Mouse (Mus musculus): ENCODE measurements around the gene Folr1. TPM values are rescaled to one million over a fixed set of nuclear protein-coding genes. Genes with fewer than 3 reads are reported as not detected.

The Folr1 gene
- polyA plus RNA-seq, 1 experiment from 2014 or later: 3.2 TPM

- no peak for ATAC-seq (replicated peaks; ENCODE audit: insufficient number of reproducible peaks, low FRiP score, low TSS enrichment)
- Histone ChIP-seq H3K4me1 (ENCODE audit: control insufficient read depth, insufficient read depth, low read length) (no peaks in the 10 kb centered on the region), H3K9ac (ENCODE audit: low read depth, low read length) (no peak within 1 kb of the TSS), H3K9me3 (replicated peaks; ENCODE audit: control insufficient read depth, low read length) (no peaks in the 10 kb centered on the region), H3K27me3 (ENCODE audit: control insufficient read depth, insufficient read depth, low read length) (no peaks in the 10 kb centered on the region), H3K27ac (ENCODE audit: low read depth, low read length) (no peak within 1 kb of the TSS), H3K4me2 (no peak within 1 kb of the TSS), H3K4me3 (ENCODE audit: low read depth, low read length) (no peak within 1 kb of the TSS), H3K36me3 (ENCODE audit: control insufficient read depth, insufficient read depth, low read length) (no peaks in the 10 kb centered on the region)
- 64% methylated on average over 3 of the region's 3 CpGs for WGBS (ENCODE audit: insufficient replicate concordance)
Observed at GRCm38 (mm10) chr7:101863415-101863814, 7.2 kb downstream of the Folr1 start, which contains the start of gene Anapc15. Gene Anapc15 (plus strand): TSS chr7:101863715.

GRCm38 (mm10) chr7:101862291-101862690 is 8.3 kb downstream of the Folr1 start:
- no peaks in the 10 kb centered on the region for H3K9me3 ChIP-seq (replicated peaks; ENCODE audit: control insufficient read depth, low read length)
- no peak for ATAC-seq (replicated peaks; ENCODE audit: insufficient number of reproducible peaks, low FRiP score, low TSS enrichment)
- H3K36me3 ChIP-seq (ENCODE audit: control insufficient read depth, insufficient read depth, low read length): no peaks in the 10 kb centered on the region
- H3K4me3 ChIP-seq (ENCODE audit: low read depth, low read length): no peak overlapping the region
- H3K9ac ChIP-seq (ENCODE audit: low read depth, low read length): no peak overlapping the region
- H3K27me3 ChIP-seq (ENCODE audit: control insufficient read depth, insufficient read depth, low read length): no peaks in the 10 kb centered on the region
- H3K27ac ChIP-seq (ENCODE audit: low read depth, low read length): no peak overlapping the region
- H3K4me2 ChIP-seq: no peak overlapping the region
- no peaks in the 10 kb centered on the region for H3K4me1 ChIP-seq (ENCODE audit: control insufficient read depth, insufficient read depth, low read length)
- 57% methylated on average over 3 of the region's 3 CpGs for WGBS (ENCODE audit: insufficient replicate concordance)

GRCm38 (mm10) chr7:101860978-101861377 is 9.6 kb downstream of the Folr1 start:
- no peak overlapping the region for H3K4me2 ChIP-seq
- H3K36me3 ChIP-seq (ENCODE audit: control insufficient read depth, insufficient read depth, low read length): no peaks in the 10 kb centered on the region
- H3K4me3 ChIP-seq (ENCODE audit: low read depth, low read length): no peak overlapping the region
- no peaks in the 10 kb centered on the region for H3K9me3 ChIP-seq (replicated peaks; ENCODE audit: control insufficient read depth, low read length)
- no peak for ATAC-seq (replicated peaks; ENCODE audit: insufficient number of reproducible peaks, low FRiP score, low TSS enrichment)
- H3K4me1 ChIP-seq (ENCODE audit: control insufficient read depth, insufficient read depth, low read length): no peaks in the 10 kb centered on the region
- no peak overlapping the region for H3K9ac ChIP-seq (ENCODE audit: low read depth, low read length)
- H3K27ac ChIP-seq (ENCODE audit: low read depth, low read length): no peak overlapping the region
- H3K27me3 ChIP-seq (ENCODE audit: control insufficient read depth, insufficient read depth, low read length): no peaks in the 10 kb centered on the region

- Histone ChIP-seq H3K36me3 (ENCODE audit: control insufficient read depth, insufficient read depth, low read length) (no peaks in the 10 kb centered on the region), H3K9ac (ENCODE audit: low read depth, low read length) (no peak overlapping the region), H3K4me2 (no peak overlapping the region), H3K27ac (ENCODE audit: low read depth, low read length) (no peak overlapping the region), H3K4me1 (ENCODE audit: control insufficient read depth, insufficient read depth, low read length) (no peaks in the 10 kb centered on the region), H3K27me3 (ENCODE audit: control insufficient read depth, insufficient read depth, low read length) (no peaks in the 10 kb centered on the region), H3K4me3 (ENCODE audit: low read depth, low read length) (no peak overlapping the region), H3K9me3 (replicated peaks; ENCODE audit: control insufficient read depth, low read length) (no peaks in the 10 kb centered on the region)
- no peak for ATAC-seq (replicated peaks; ENCODE audit: insufficient number of reproducible peaks, low FRiP score, low TSS enrichment)
- WGBS (ENCODE audit: insufficient replicate concordance): 86% methylated on average over 9 of the region's 9 CpGs
Observed at GRCm38 (mm10) chr7:101858362-101858761, 12.2 kb downstream of the Folr1 start.

- Histone ChIP-seq H3K4me2 (no peak within 1 kb of the TSS), H3K27ac (ENCODE audit: low read depth, low read length) (no peak within 1 kb of the TSS), H3K36me3 (ENCODE audit: control insufficient read depth, insufficient read depth, low read length) (no peaks in the 10 kb centered on the region), H3K9ac (ENCODE audit: low read depth, low read length) (no peak within 1 kb of the TSS), H3K27me3 (ENCODE audit: control insufficient read depth, insufficient read depth, low read length) (no peaks in the 10 kb centered on the region), H3K9me3 (replicated peaks; ENCODE audit: control insufficient read depth, low read length) (no peaks in the 10 kb centered on the region), H3K4me3 (ENCODE audit: low read depth, low read length) (no peak within 1 kb of the TSS), H3K4me1 (ENCODE audit: control insufficient read depth, insufficient read depth, low read length) (no peaks in the 10 kb centered on the region)
- ATAC-seq (replicated peaks; ENCODE audit: insufficient number of reproducible peaks, low FRiP score, low TSS enrichment): no peak
- WGBS (ENCODE audit: insufficient replicate concordance): 84% methylated on average over 4 of the region's 4 CpGs
Observed at GRCm38 (mm10) chr7:101857094-101857493, 13.5 kb downstream of the Folr1 start, which contains the start of gene Folr2. Gene Folr2 (minus strand): TSS chr7:101857194.

- no peaks in the 10 kb centered on the region for H3K27me3 ChIP-seq (ENCODE audit: control insufficient read depth, insufficient read depth, low read length)
- H3K9ac ChIP-seq (ENCODE audit: low read depth, low read length): no peak overlapping the region
- no peaks in the 10 kb centered on the region for H3K9me3 ChIP-seq (replicated peaks; ENCODE audit: control insufficient read depth, low read length)
- H3K4me1 ChIP-seq (ENCODE audit: control insufficient read depth, insufficient read depth, low read length): no peaks in the 10 kb centered on the region
- no peak overlapping the region for H3K4me3 ChIP-seq (ENCODE audit: low read depth, low read length)
- no peaks in the 10 kb centered on the region for H3K36me3 ChIP-seq (ENCODE audit: control insufficient read depth, insufficient read depth, low read length)
- ATAC-seq (replicated peaks; ENCODE audit: insufficient number of reproducible peaks, low FRiP score, low TSS enrichment): no peak
- no peak overlapping the region for H3K4me2 ChIP-seq
- H3K27ac ChIP-seq (ENCODE audit: low read depth, low read length): no peak overlapping the region
- 52% methylated on average over 2 of the region's 2 CpGs for WGBS (ENCODE audit: insufficient replicate concordance)
Observed at GRCm38 (mm10) chr7:101853816-101854215, 16.8 kb downstream of the Folr1 start.

GRCm38 (mm10) chr7:101852846-101853245 is 17.7 kb downstream of the Folr1 start:
- 82% methylated on average over 6 of the region's 6 CpGs for WGBS (ENCODE audit: insufficient replicate concordance)
- Histone ChIP-seq H3K9ac (ENCODE audit: low read depth, low read length) (no peak overlapping the region), H3K4me2 (no peak overlapping the region), H3K27me3 (ENCODE audit: control insufficient read depth, insufficient read depth, low read length) (no peaks in the 10 kb centered on the region), H3K27ac (ENCODE audit: low read depth, low read length) (no peak overlapping the region), H3K4me1 (ENCODE audit: control insufficient read depth, insufficient read depth, low read length) (no peaks in the 10 kb centered on the region), H3K36me3 (ENCODE audit: control insufficient read depth, insufficient read depth, low read length) (no peaks in the 10 kb centered on the region), H3K4me3 (ENCODE audit: low read depth, low read length) (no peak overlapping the region), H3K9me3 (replicated peaks; ENCODE audit: control insufficient read depth, low read length) (no peaks in the 10 kb centered on the region)
- no peak for ATAC-seq (replicated peaks; ENCODE audit: insufficient number of reproducible peaks, low FRiP score, low TSS enrichment)

GRCm38 (mm10) chr7:101851689-101852088 is 18.9 kb downstream of the Folr1 start:
- Histone ChIP-seq H3K4me1 (ENCODE audit: control insufficient read depth, insufficient read depth, low read length) (no peaks in the 10 kb centered on the region), H3K4me3 (ENCODE audit: low read depth, low read length) (no peak overlapping the region), H3K27me3 (ENCODE audit: control insufficient read depth, insufficient read depth, low read length) (no peaks in the 10 kb centered on the region), H3K36me3 (ENCODE audit: control insufficient read depth, insufficient read depth, low read length) (no peaks in the 10 kb centered on the region), H3K9me3 (replicated peaks; ENCODE audit: control insufficient read depth, low read length) (no peaks in the 10 kb centered on the region), H3K27ac (ENCODE audit: low read depth, low read length) (no peak overlapping the region), H3K4me2 (no peak overlapping the region), H3K9ac (ENCODE audit: low read depth, low read length) (no peak overlapping the region)
- no peak for ATAC-seq (replicated peaks; ENCODE audit: insufficient number of reproducible peaks, low FRiP score, low TSS enrichment)
- WGBS (ENCODE audit: insufficient replicate concordance): 75% methylated on average over 6 of the region's 6 CpGs

GRCm38 (mm10) chr7:101847934-101848333 is 22.7 kb downstream of the Folr1 start:
- Histone ChIP-seq H3K36me3 (ENCODE audit: control insufficient read depth, insufficient read depth, low read length) (no peaks in the 10 kb centered on the region), H3K9ac (ENCODE audit: low read depth, low read length) (no peak overlapping the region), H3K27ac (ENCODE audit: low read depth, low read length) (no peak overlapping the region), H3K27me3 (ENCODE audit: control insufficient read depth, insufficient read depth, low read length) (no peaks in the 10 kb centered on the region), H3K4me3 (ENCODE audit: low read depth, low read length) (no peak overlapping the region), H3K4me2 (no peak overlapping the region), H3K4me1 (ENCODE audit: control insufficient read depth, insufficient read depth, low read length) (no peaks in the 10 kb centered on the region), H3K9me3 (replicated peaks; ENCODE audit: control insufficient read depth, low read length) (no peaks in the 10 kb centered on the region)
- ATAC-seq (replicated peaks; ENCODE audit: insufficient number of reproducible peaks, low FRiP score, low TSS enrichment): no peak
- WGBS (ENCODE audit: insufficient replicate concordance): 83% methylated on average over 1 of the region's 1 CpGs
